Mouse (Mus musculus) heart, adult 2 months (tissue): ENCODE measurements around the gene Trpv2. TPM values are rescaled to one million over a fixed set of nuclear protein-coding genes. Genes with fewer than 3 reads are reported as not detected.

Experiments used
- DNase-seq, 2 experiments: peaks; one replicate each; pipeline ENCODE4 v3.0.0; 2021
- H3K27ac ChIP-seq: fragments of 200-600 bp; 2 replicates; pipeline ENCODE4 v1.8.1; 2022
- H3K27me3 ChIP-seq: fragments of 200-500 bp; 2 replicates; pipeline ENCODE4 v1.6.1; 2012; ENCODE audit warnings: mild to moderate bottlenecking, low read length, inconsistent platforms, mixed read lengths; ENCODE audit not compliant: control insufficient read depth, insufficient read depth
- H3K36me3 ChIP-seq: fragments of 200-500 bp; 2 replicates; pipeline ENCODE4 v1.6.1; 2012; ENCODE audit warnings: low read length, inconsistent platforms; ENCODE audit not compliant: control insufficient read depth, insufficient read depth
- H3K4me1 ChIP-seq: fragments of 200-500 bp; 2 replicates; pipeline ENCODE4 v1.6.1; 2011; ENCODE audit warnings: low read length; ENCODE audit not compliant: control insufficient read depth, insufficient read depth
- H3K4me3 ChIP-seq: fragments of 200-600 bp; 2 replicates; pipeline ENCODE4 v1.8.1; 2022
- H3K79me2 ChIP-seq: fragments of 200-500 bp; replicated peaks from 2 replicates; pipeline ENCODE4 v1.6.1; 2012; ENCODE audit warnings: mild to moderate bottlenecking, inconsistent platforms, low read length, moderate library complexity, mixed read lengths; ENCODE audit not compliant: control insufficient read depth, insufficient read depth
- H3K9ac ChIP-seq: fragments of 200-500 bp; 2 replicates; pipeline ENCODE4 v1.6.1; 2012; ENCODE audit warnings: low read depth, mild to moderate bottlenecking, control low read depth, inconsistent platforms, low read length, mixed read lengths
- CTCF ChIP-seq: fragments of 200-600 bp; IDR thresholded peaks from 2 replicates; pipeline ENCODE4 v1.8.1; 2022; ENCODE audit warnings: antibody characterized with exemption, mild to moderate bottlenecking, moderate library complexity
- EP300 ChIP-seq: fragments of 200-500 bp; IDR thresholded peaks from 2 replicates; pipeline ENCODE4 v1.6.1; 2011; ENCODE audit warnings: low read depth, low read length, control low read depth; ENCODE audit not compliant: insufficient read depth
- POLR2A ChIP-seq: fragments of 200-500 bp; IDR thresholded peaks from 2 replicates; pipeline ENCODE4 v1.6.1; 2011; ENCODE audit warnings: mild to moderate bottlenecking, low read depth, low read length, control low read depth; ENCODE audit not compliant: insufficient read depth
- WGBS: fragments of 180-500 bp; shearing (Covaris S2); methylation state at CpG from one replicate; pipeline ENCODE4 v1.1.7; 2018; 5-methylcytosine and 5-hydroxymethylcytosine counted together
- intact Hi-C: fragments of 180-260 bp; cut with DNase I; formaldehyde crosslinking; loops from one replicate; pipeline ENCODE4 v1.15.1; 2025
- polyA plus RNA-seq: library from polyadenylated mRNA; depleted of rRNA; stranded (reverse); fragments of >200 nt; gene quantifications from 2 replicates; pipeline ENCODE4 v1.2.3, GENCODE M21; 2012
- total RNA-seq, 2 experiments: library from RNA; stranded (reverse); gene quantifications; 2 replicates each; pipeline ENCODE4 v1.2.3; 2021

The Trpv2 gene
- total and polyA plus RNA-seq, 3 experiments, result 2.6 to 4.6 (median 3.5) TPM

- no peak for TF ChIP-seq CTCF
- no peak for TF ChIP-seq POLR2A
- TF ChIP-seq EP300, result no peak
- H3K4me3 ChIP-seq, result 0 out of 2 replicates have a peak overlapping the region, but pooled peaks have one; percentile 57
- no peaks in the 10 kb centered on the region for H3K27me3 ChIP-seq
- H3K4me1 ChIP-seq, result peaks cover 3% of the 10 kb centered on the region
- intact Hi-C loops, result loop anchor here (5.0 kb wide), 1 partner anchor 92 kb away; the partner anchor contains the start of genes Lrrc75a and Mmgt2
- no peak overlapping the region for H3K9ac ChIP-seq
- no peak overlapping the region for H3K27ac ChIP-seq
- no peak for DNase-seq
- H3K36me3 ChIP-seq, result peaks cover 26% of the 10 kb centered on the region
- H3K79me2 ChIP-seq, result no peaks in the 10 kb centered on the region
Measured at GRCm38 (mm10) chr11:62554934-62555517, 19.3 kb upstream of the Trpv2 start.

DNA sequence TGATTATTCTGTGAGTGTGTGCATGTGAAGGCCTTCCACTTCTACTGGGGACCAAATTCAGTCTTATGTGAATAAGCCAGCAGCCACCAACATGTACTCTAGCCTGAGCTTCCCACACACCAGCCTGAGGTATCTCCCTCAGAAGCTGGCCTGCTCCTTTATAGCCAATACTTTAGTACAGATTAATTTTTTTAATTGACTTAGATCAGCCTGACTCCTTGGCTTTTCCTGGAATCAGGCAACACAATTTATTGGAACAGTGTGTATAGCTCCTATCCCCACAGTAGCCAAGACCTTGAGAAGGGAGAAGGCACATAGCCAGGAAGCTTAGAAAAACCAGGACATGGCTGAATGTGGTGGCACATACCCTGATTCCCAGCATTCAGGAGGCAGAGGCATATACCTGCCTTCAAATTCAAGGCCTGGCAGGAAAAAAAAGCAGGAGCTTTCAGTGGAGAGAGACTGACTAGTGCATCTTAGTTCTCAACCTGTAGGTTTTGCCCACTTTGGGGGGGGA is 18.3 kb upstream of the Trpv2 start:
- no peak for DNase-seq
- intact Hi-C loops, result no loop called here

DNA sequence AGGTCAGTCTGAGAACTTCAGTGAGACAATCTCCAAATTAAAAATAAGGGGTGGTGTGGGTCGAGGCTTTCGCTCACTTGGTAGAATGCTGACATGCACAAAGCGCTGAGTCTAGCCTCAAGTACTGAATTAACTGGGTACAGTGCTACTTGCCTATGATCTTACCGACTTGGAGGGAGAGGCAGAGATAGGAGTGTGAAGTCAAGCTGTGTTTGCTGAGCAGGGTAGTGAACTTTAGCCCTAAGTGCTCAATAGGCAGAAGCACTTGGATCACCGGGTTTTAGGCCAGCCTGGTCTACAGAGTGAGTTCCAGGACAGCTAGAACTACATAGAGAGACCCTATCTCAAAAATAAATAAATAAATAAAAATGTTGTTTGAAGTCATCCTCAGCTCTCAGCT is 17.1 kb upstream of the Trpv2 start:
- Histone ChIP-seq H3K36me3 (peaks cover 26% of the 10 kb centered on the region), H3K4me1 (peaks cover 3% of the 10 kb centered on the region), H3K27ac (no peak overlapping the region), H3K79me2 (no peaks in the 10 kb centered on the region), H3K9ac (no peak overlapping the region), H3K27me3 (no peaks in the 10 kb centered on the region), H3K4me3 (no peak overlapping the region)
- TF ChIP-seq EP300, result no peak
- no peak for TF ChIP-seq CTCF
- no peak for TF ChIP-seq POLR2A
- intact Hi-C loops, result no loop called here
- 63% methylated on average over 5 of the region's 5 CpGs for WGBS
- DNase-seq, result no peak

More for the DNA sequence above, 18.3 kb upstream of the Trpv2 start:
- H3K36me3 ChIP-seq, result peaks cover 26% of the 10 kb centered on the region
- no peaks in the 10 kb centered on the region for H3K79me2 ChIP-seq
- H3K9ac ChIP-seq, result no peak overlapping the region
- H3K27ac ChIP-seq, result peak overlapping the region; percentile 12; the same call in 1 of the 2 replicates
- H3K27me3 ChIP-seq, result no peaks in the 10 kb centered on the region
- H3K4me3 ChIP-seq, result no peak overlapping the region
- peaks cover 3% of the 10 kb centered on the region for H3K4me1 ChIP-seq
- no peak for TF ChIP-seq CTCF
- no peak for TF ChIP-seq POLR2A
- no peak for TF ChIP-seq EP300

DNA sequence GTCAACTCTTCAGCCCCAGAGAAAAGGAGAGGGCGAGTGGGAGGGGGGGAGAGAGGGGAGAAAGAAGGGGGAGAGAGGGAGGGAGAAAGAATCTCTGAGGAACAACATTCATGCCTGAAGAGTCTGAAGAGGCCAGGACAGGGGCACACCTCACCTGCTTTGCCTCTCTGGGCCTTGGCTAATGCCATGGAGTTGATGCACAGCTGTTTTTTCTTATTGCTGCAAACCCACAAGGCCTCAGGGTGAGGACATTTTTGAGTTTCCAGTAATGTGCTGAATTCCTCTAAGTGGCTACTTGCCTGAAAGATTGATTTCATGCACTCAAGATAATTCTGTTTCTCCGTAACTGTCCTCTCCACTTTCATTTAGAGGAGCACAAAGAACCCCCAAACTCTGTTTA is 16.1 kb upstream of the Trpv2 start:
- DNase-seq, result no peak
- Histone ChIP-seq H3K9ac (no peak overlapping the region), H3K36me3 (peaks cover 24% of the 10 kb centered on the region), H3K4me1 (peaks cover 3% of the 10 kb centered on the region), H3K27me3 (no peaks in the 10 kb centered on the region), H3K79me2 (no peaks in the 10 kb centered on the region), H3K27ac (no peak overlapping the region), H3K4me3 (no peak overlapping the region)
- TF ChIP-seq CTCF (no peak), POLR2A (no peak), EP300 (no peak)
- intact Hi-C loops, result no loop called here
- 72% methylated on average over 2 of the region's 2 CpGs for WGBS

DNA sequence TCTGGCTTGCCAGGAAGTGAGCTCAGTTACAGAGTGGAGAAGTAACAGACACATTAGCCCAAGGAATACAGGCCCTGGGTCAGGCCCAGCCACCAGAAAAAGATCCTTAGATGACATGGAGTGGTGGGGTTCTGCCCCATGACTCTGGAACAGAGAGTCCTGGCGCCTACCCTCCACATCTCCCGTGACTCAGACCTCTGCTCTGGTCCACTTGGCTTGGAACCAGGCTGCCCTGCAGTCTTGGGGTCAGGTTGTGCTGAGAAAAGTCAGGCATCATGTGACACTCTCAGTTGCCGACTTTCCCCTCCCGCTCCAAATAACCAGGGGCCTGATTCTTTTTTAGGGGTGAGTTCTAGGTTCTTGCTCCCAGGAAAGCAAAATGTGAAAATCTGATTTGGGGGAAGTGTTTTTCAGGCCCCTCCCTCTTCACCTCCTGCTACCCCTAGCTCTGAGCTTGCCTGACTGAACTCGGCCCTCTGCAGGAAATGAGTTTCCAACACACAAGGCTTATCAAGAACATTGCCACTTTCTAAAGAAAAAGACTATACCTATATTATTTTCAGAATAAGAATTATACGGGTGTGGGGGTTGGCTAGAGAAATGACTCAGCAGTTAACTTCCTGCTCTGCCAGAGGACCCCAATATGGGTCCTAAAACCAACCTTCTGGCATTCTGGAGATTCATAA is 15.2 kb upstream of the Trpv2 start:
- no peak overlapping the region for H3K9ac ChIP-seq
- peaks cover 15% of the 10 kb centered on the region for H3K36me3 ChIP-seq
- intact Hi-C loops, result no loop called here
- 26% methylated on average over 6 of the region's 6 CpGs for WGBS
- TF ChIP-seq EP300 (peak; percentile 96), POLR2A (no peak), CTCF (no peak)
- H3K4me1 ChIP-seq, result peaks cover 3% of the 10 kb centered on the region
- no peaks in the 10 kb centered on the region for H3K27me3 ChIP-seq
- H3K4me3 ChIP-seq, result no peak overlapping the region
- DNase-seq, result peak; percentile 69 to 78
- H3K27ac ChIP-seq, result peak overlapping the region; percentile 58
- H3K79me2 ChIP-seq, result no peaks in the 10 kb centered on the region
